ENCODE assay signal across 15 mouse cellular contexts in the genomic region with DNA sequence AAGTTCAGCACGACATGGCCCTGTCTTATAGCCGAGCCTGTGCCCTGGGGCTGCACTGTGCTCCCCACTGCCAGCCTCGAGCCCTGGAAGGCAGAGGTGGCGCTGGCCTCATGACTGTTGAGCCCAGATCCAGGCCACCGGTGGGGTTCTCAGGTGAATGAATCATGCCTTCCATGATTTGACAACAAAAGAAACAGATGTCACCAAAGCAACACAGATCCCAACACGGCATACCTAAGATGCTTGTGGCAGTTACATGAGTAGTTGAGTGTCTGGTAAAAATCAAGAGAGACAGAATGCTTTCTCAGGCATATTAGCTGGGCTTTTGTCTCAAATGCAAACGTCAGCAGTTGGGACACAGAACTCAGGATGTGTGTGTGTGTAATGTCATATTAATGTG. TPM values are rescaled to one million over a fixed set of nuclear protein-coding genes. Genes with fewer than 3 reads are reported as not detected.
DNase-seq lines count a peak whose midpoint lies in the region; ATAC-seq and TF ChIP-seq lines count a peak whose summit lies in the region.
"Had no signal": no experiment of that assay in that cellular context is flagged by ENCODE, and none has a peak within 500 bp of the region (broad histone marks: within the 10 kb centered on the region; RNA-seq: fewer than 3 reads in every experiment).

No protein-coding gene starts in this region.

- CTCF ChIA-PET in Patski (lab: Charles Lee), result interaction anchor here (1.6 kb wide), 1 partner anchor 22 kb away, joined by 3 read pairs; no protein-coding TSS in a partner anchor

- no peaks in the 10 kb centered on the region for H3K4me1 ChIP-seq in intestine, postnatal 0 days (replicated peaks; ENCODE audit: control insufficient read depth, insufficient read depth, low read length)
- H3K4me1 ChIP-seq in intestine, embryonic 16.5 days (ENCODE audit: control insufficient read depth, insufficient read depth, low read length), result peaks cover 17% of the 10 kb centered on the region
- H3K4me1 ChIP-seq in limb, embryonic 12.5 days (replicated peaks), result peaks cover 34% of the 10 kb centered on the region
- no peaks in the 10 kb centered on the region for H3K4me1 ChIP-seq in hindbrain, embryonic 11.5 days (replicated peaks; ENCODE audit: control insufficient read depth, insufficient read depth, low read length)

- no peak overlapping the region for H3K9ac ChIP-seq in intestine, postnatal 0 days (ENCODE audit: low read depth, low read length)
- H3K9ac ChIP-seq in intestine, embryonic 16.5 days (ENCODE audit: low read depth, low read length), result no peak overlapping the region
- no peak overlapping the region for H3K9ac ChIP-seq in limb, embryonic 12.5 days (replicated peaks)
- H3K9ac ChIP-seq in hindbrain, embryonic 11.5 days (ENCODE audit: low read depth, low read length), result no peak overlapping the region
- H3K9ac ChIP-seq: forebrain, embryonic 15.5 days; kidney, embryonic 15.5 days; lung, embryonic 15.5 days had no signal

- no peak for TF ChIP-seq CTCF in intestine, postnatal 0 days (IDR thresholded peaks at IDR 0.05; ENCODE audit: low read depth)
- TF ChIP-seq CTCF in Patski (IDR thresholded peaks at IDR 0.05), result no peak

- in situ Hi-C loops in Patski (cut with MboI; ENCODE audit: low pct_unique_long_range_greater_than_20kb), result no loop called here

- POLR2A ChIA-PET in Patski (lab: Charles Lee), result interaction anchor here (0.6 to 1.4 kb wide), 2 partner anchors 25 to 80 kb away, joined by 4 to 5 read pairs; partner anchors contain the start of gene F2r

- H3K27me3 ChIP-seq in intestine, postnatal 0 days (replicated peaks; ENCODE audit: control insufficient read depth, insufficient read depth, low read length), result no peaks in the 10 kb centered on the region
- no peaks in the 10 kb centered on the region for H3K27me3 ChIP-seq in intestine, embryonic 16.5 days (replicated peaks; ENCODE audit: control insufficient read depth, insufficient read depth, low read length)
- H3K27me3 ChIP-seq in Patski, result no peaks in the 10 kb centered on the region
- no peaks in the 10 kb centered on the region for H3K27me3 ChIP-seq in limb, embryonic 12.5 days
- H3K27me3 ChIP-seq in hindbrain, embryonic 11.5 days (ENCODE audit: control insufficient read depth, insufficient read depth, low read length), result no peaks in the 10 kb centered on the region
- H3K27me3 ChIP-seq: forebrain, embryonic 15.5 days; kidney, embryonic 15.5 days; lung, embryonic 15.5 days had no signal

- no peaks in the 10 kb centered on the region for H3K9me3 ChIP-seq in intestine, postnatal 0 days (ENCODE audit: control insufficient read depth)
- no peaks in the 10 kb centered on the region for H3K9me3 ChIP-seq in intestine, embryonic 16.5 days (ENCODE audit: control insufficient read depth, low read length)
- no peaks in the 10 kb centered on the region for H3K9me3 ChIP-seq in limb, embryonic 12.5 days
- H3K9me3 ChIP-seq in hindbrain, embryonic 11.5 days (ENCODE audit: control insufficient read depth, low read length), result no peaks in the 10 kb centered on the region
- H3K9me3 ChIP-seq: forebrain, embryonic 15.5 days; kidney, embryonic 15.5 days; lung, embryonic 15.5 days had no signal

- no peak overlapping the region for H3K4me2 ChIP-seq in intestine, postnatal 0 days (replicated peaks; ENCODE audit: low read depth)
- no peak overlapping the region for H3K4me2 ChIP-seq in intestine, embryonic 16.5 days (ENCODE audit: low read depth, low read length)
- H3K4me2 ChIP-seq in limb, embryonic 12.5 days, result no peak overlapping the region
- no peak overlapping the region for H3K4me2 ChIP-seq in hindbrain, embryonic 11.5 days (replicated peaks; ENCODE audit: low read depth, low read length)
- H3K4me2 ChIP-seq: forebrain, embryonic 15.5 days; kidney, embryonic 15.5 days; lung, embryonic 15.5 days; midbrain, embryonic 11.5 days had no signal

- DNase-seq in 3T3-L1 (ENCODE audit: low read depth, low spot score) (peak; percentile 53), Patski (ENCODE audit: low read depth, low spot score) (no peak)
- no peak for DNase-seq in right cerebral cortex, postnatal 14 days
- DNase-seq in hindbrain, embryonic 11.5 days (ENCODE audit: low spot score), result no peak
- DNase-seq: adrenal gland, adult 2 months; cerebellum, adult 18-20 months; embryo, embryonic 11 days; thymus, adult 2 months had no signal

- no peak overlapping the region for H3K4me3 ChIP-seq in intestine, postnatal 0 days (ENCODE audit: low read depth, low read length)
- no peak overlapping the region for H3K4me3 ChIP-seq in intestine, embryonic 16.5 days (ENCODE audit: low read length)
- H3K4me3 ChIP-seq in limb, embryonic 12.5 days (replicated peaks), result no peak overlapping the region
- H3K4me3 ChIP-seq in hindbrain, embryonic 11.5 days (ENCODE audit: low read depth, low read length), result no peak overlapping the region
- H3K4me3 ChIP-seq: forebrain, embryonic 15.5 days; kidney, embryonic 15.5 days; lung, embryonic 15.5 days had no signal

- 70% methylated on average over 7 of the region's 7 CpGs for WGBS in intestine, postnatal 0 days
- WGBS in intestine, embryonic 16.5 days, result 55% methylated on average over 7 of the region's 7 CpGs
- 28% methylated on average over 7 of the region's 7 CpGs for WGBS in limb, embryonic 12.5 days
- 79% methylated on average over 7 of the region's 7 CpGs for WGBS in hindbrain, embryonic 11.5 days

- peak overlapping the region; percentile 1; the same call in 1 of the 2 replicates for H3K27ac ChIP-seq in intestine, postnatal 0 days (ENCODE audit: low read depth, low read length)
- H3K27ac ChIP-seq in intestine, embryonic 16.5 days (ENCODE audit: low read length), result no peak overlapping the region
- peak overlapping the region; percentile 53; the same call in 1 of the 2 replicates for H3K27ac ChIP-seq in limb, embryonic 12.5 days
- no peak overlapping the region for H3K27ac ChIP-seq in hindbrain, embryonic 11.5 days (ENCODE audit: low read depth, low read length)
- H3K27ac ChIP-seq: forebrain, embryonic 15.5 days; kidney, embryonic 15.5 days; lung, embryonic 15.5 days had no signal

- H3K36me3 ChIP-seq in intestine, postnatal 0 days (ENCODE audit: control insufficient read depth, insufficient read depth), result peaks cover 23% of the 10 kb centered on the region
- H3K36me3 ChIP-seq in intestine, embryonic 16.5 days (ENCODE audit: control insufficient read depth, insufficient read depth, low read length), result no peaks in the 10 kb centered on the region
- peaks cover 18% of the 10 kb centered on the region for H3K36me3 ChIP-seq in limb, embryonic 12.5 days
- H3K36me3 ChIP-seq in hindbrain, embryonic 11.5 days (ENCODE audit: control insufficient read depth, insufficient read depth, low read length), result no peaks in the 10 kb centered on the region
- H3K36me3 ChIP-seq: forebrain, embryonic 15.5 days; kidney, embryonic 15.5 days; lung, embryonic 15.5 days had no signal

- ATAC-seq in intestine, postnatal 0 days, result no peak
- ATAC-seq in intestine, embryonic 16.5 days, result no peak
- peak; percentile 61 for ATAC-seq in Patski
- no peak for ATAC-seq in limb, embryonic 12.5 days (ENCODE audit: insufficient number of reproducible peaks, insufficient read depth, low FRiP score, low TSS enrichment, low read depth)
- ATAC-seq in hindbrain, embryonic 11.5 days (ENCODE audit: low FRiP score), result no peak
- ATAC-seq: forebrain, embryonic 15.5 days had no signal

RNA-seq across cellular contexts. Expression of gene F2r, which starts 25.5 kb away (rescaled TPM):
- polyA plus RNA-seq in intestine, postnatal 0 days (2015; fragmentation: Nextera tagmentation; extraction: Ambion mirVana), result 19.4 and 20.2 TPM in 2 replicates
- 41.0 and 41.7 TPM in 2 replicates for polyA plus RNA-seq in intestine, embryonic 16.5 days (2015; fragmentation: Nextera tagmentation; extraction: Ambion mirVana)
- polyA plus RNA-seq in Patski (2021), result 168 TPM
- 118 and 120 TPM in 2 replicates for polyA plus RNA-seq in limb, embryonic 12.5 days (2016; fragmentation: Nextera tagmentation; extraction: Ambion mirVana)
- 123 and 132 TPM in 2 replicates for polyA plus RNA-seq in hindbrain, embryonic 11.5 days (2014; fragmentation: Nextera tagmentation; extraction: Ambion mirVana)

RNA-seq across cellular contexts. Expression of gene F2rl2, which starts 52.9 kb away (rescaled TPM):
- 0.17 and 0.43 TPM in 2 replicates for polyA plus RNA-seq in intestine, postnatal 0 days (2015; fragmentation: Nextera tagmentation; extraction: Ambion mirVana)
- polyA plus RNA-seq in intestine, embryonic 16.5 days (2015; fragmentation: Nextera tagmentation; extraction: Ambion mirVana), result 0.21 and 0.38 TPM in 2 replicates
- polyA plus RNA-seq in Patski (2021), result not detected
- 0.94 and 0.95 TPM in 2 replicates for polyA plus RNA-seq in limb, embryonic 12.5 days (2016; fragmentation: Nextera tagmentation; extraction: Ambion mirVana)
- 2.8 and 3.7 TPM in 2 replicates for polyA plus RNA-seq in hindbrain, embryonic 11.5 days (2014; fragmentation: Nextera tagmentation; extraction: Ambion mirVana)

Comparison
In these comparisons a context has a peak if more than half of its experiments do, and no peak if none do; other contexts are left out.
1. H3K27ac ChIP-seq: peak in intestine, postnatal 0 days (single experiment) and limb, embryonic 12.5 days (single experiment); none in intestine, embryonic 16.5 days (single experiment) and hindbrain, embryonic 11.5 days (single experiment).